Mouse (Mus musculus): ENCODE data around the gene Otos. TPM values are rescaled to one million over a fixed set of nuclear protein-coding genes. Genes with fewer than 3 reads are reported as not detected.

Otos gene
- polyA plus RNA-seq, 1 experiment from 2014 or later: 0.24 TPM

- WGBS: 82% methylated on average over 3 of the region's 3 CpGs
- no peak for DNase-seq (ENCODE audit: low spot score)
- H3K27ac ChIP-seq (ENCODE audit: low read length): no peak overlapping the region
- no peaks in the 10 kb centered on the region for H3K27me3 ChIP-seq (replicated peaks; ENCODE audit: insufficient read depth, low read length)
- TF ChIP-seq CTCF (IDR thresholded peaks at IDR 0.05) (no peak), EP300 (IDR thresholded peaks at IDR 0.05) (no peak)
- no peaks in the 10 kb centered on the region for H3K9me3 ChIP-seq (ENCODE audit: low read length)
- no peaks in the 10 kb centered on the region for H3K36me3 ChIP-seq (ENCODE audit: insufficient read depth, low read length)
- no peak overlapping the region for H3K4me2 ChIP-seq (replicated peaks; ENCODE audit: low read depth, low read length)
- no peaks in the 10 kb centered on the region for H3K4me1 ChIP-seq (ENCODE audit: insufficient read depth, low read depth, low read length)
- no peak for ATAC-seq
- no peak overlapping the region for H3K9ac ChIP-seq (replicated peaks; ENCODE audit: low read depth)
- no peak overlapping the region for H3K4me3 ChIP-seq (ENCODE audit: low read depth, low read length)
Measured at GRCm38 (mm10) chr1:92669430-92669829, 20.8 kb upstream of the Otos start.

GRCm38 (mm10) chr1:92667106-92667505 is 18.5 kb upstream of the Otos start:
- no peak overlapping the region for H3K4me3 ChIP-seq (ENCODE audit: low read depth, low read length)
- no peak overlapping the region for H3K4me2 ChIP-seq (replicated peaks; ENCODE audit: low read depth, low read length)
- H3K9ac ChIP-seq (replicated peaks; ENCODE audit: low read depth): no peak overlapping the region
- H3K27me3 ChIP-seq (replicated peaks; ENCODE audit: insufficient read depth, low read length): no peaks in the 10 kb centered on the region
- no peaks in the 10 kb centered on the region for H3K9me3 ChIP-seq (ENCODE audit: low read length)
- ATAC-seq (no peak), DNase-seq (ENCODE audit: low spot score) (no peak)
- no peaks in the 10 kb centered on the region for H3K36me3 ChIP-seq (ENCODE audit: insufficient read depth, low read length)
- WGBS: 50% methylated on average over 6 of the region's 6 CpGs
- no peak overlapping the region for H3K27ac ChIP-seq (ENCODE audit: low read length)
- TF ChIP-seq CTCF (IDR thresholded peaks at IDR 0.05): no peak
- no peak for TF ChIP-seq EP300 (IDR thresholded peaks at IDR 0.05)
- H3K4me1 ChIP-seq (ENCODE audit: insufficient read depth, low read depth, low read length): no peaks in the 10 kb centered on the region

- H3K4me1 ChIP-seq (ENCODE audit: insufficient read depth, low read depth, low read length): no peaks in the 10 kb centered on the region
- no peak overlapping the region for H3K4me3 ChIP-seq (ENCODE audit: low read depth, low read length)
- no peaks in the 10 kb centered on the region for H3K36me3 ChIP-seq (ENCODE audit: insufficient read depth, low read length)
- 33% methylated on average over 5 of the region's 5 CpGs for WGBS
- H3K4me2 ChIP-seq (replicated peaks; ENCODE audit: low read depth, low read length): no peak overlapping the region
- no peaks in the 10 kb centered on the region for H3K27me3 ChIP-seq (replicated peaks; ENCODE audit: insufficient read depth, low read length)
- TF ChIP-seq EP300 (IDR thresholded peaks at IDR 0.05) (no peak), CTCF (IDR thresholded peaks at IDR 0.05) (no peak)
- H3K9me3 ChIP-seq (ENCODE audit: low read length): no peaks in the 10 kb centered on the region
- no peak overlapping the region for H3K9ac ChIP-seq (replicated peaks; ENCODE audit: low read depth)
- ATAC-seq: no peak
- H3K27ac ChIP-seq (ENCODE audit: low read length): no peak overlapping the region
- DNase-seq (ENCODE audit: low spot score): no peak
Measured at GRCm38 (mm10) chr1:92659392-92659791, 10.8 kb upstream of the Otos start.

GRCm38 (mm10) chr1:92657025-92657820 is 8.6 kb upstream of the Otos start:
- Histone ChIP-seq H3K27me3 (replicated peaks; ENCODE audit: insufficient read depth, low read length) (no peaks in the 10 kb centered on the region), H3K9me3 (ENCODE audit: low read length) (no peaks in the 10 kb centered on the region), H3K36me3 (ENCODE audit: insufficient read depth, low read length) (no peaks in the 10 kb centered on the region), H3K4me2 (replicated peaks; ENCODE audit: low read depth, low read length) (no peak overlapping the region), H3K27ac (ENCODE audit: low read length) (no peak overlapping the region), H3K4me1 (ENCODE audit: insufficient read depth, low read depth, low read length) (no peaks in the 10 kb centered on the region), H3K4me3 (ENCODE audit: low read depth, low read length) (no peak overlapping the region), H3K9ac (replicated peaks; ENCODE audit: low read depth) (no peak overlapping the region)
- TF ChIP-seq EP300 (IDR thresholded peaks at IDR 0.05) (no peak), CTCF (IDR thresholded peaks at IDR 0.05) (no peak)
- ATAC-seq (no peak), DNase-seq (ENCODE audit: low spot score) (no peak)
- 73% methylated on average over 11 of the region's 11 CpGs for WGBS

GRCm38 (mm10) chr1:92654676-92655075 is 6.0 kb upstream of the Otos start:
- WGBS: 32% methylated on average over 2 of the region's 2 CpGs
- H3K9me3 ChIP-seq (ENCODE audit: low read length): no peaks in the 10 kb centered on the region
- no peak overlapping the region for H3K27ac ChIP-seq (ENCODE audit: low read length)
- TF ChIP-seq CTCF (IDR thresholded peaks at IDR 0.05) (no peak), EP300 (IDR thresholded peaks at IDR 0.05) (no peak)
- DNase-seq (ENCODE audit: low spot score) (peak; percentile 59), ATAC-seq (peak; percentile 63)
- no peak overlapping the region for H3K4me2 ChIP-seq (replicated peaks; ENCODE audit: low read depth, low read length)
- H3K27me3 ChIP-seq (replicated peaks; ENCODE audit: insufficient read depth, low read length): no peaks in the 10 kb centered on the region
- H3K4me3 ChIP-seq (ENCODE audit: low read depth, low read length): no peak overlapping the region
- no peak overlapping the region for H3K9ac ChIP-seq (replicated peaks; ENCODE audit: low read depth)
- H3K4me1 ChIP-seq (ENCODE audit: insufficient read depth, low read depth, low read length): no peaks in the 10 kb centered on the region
- H3K36me3 ChIP-seq (ENCODE audit: insufficient read depth, low read length): no peaks in the 10 kb centered on the region

GRCm38 (mm10) chr1:92653179-92653578 is 4.5 kb upstream of the Otos start:
- Histone ChIP-seq H3K4me3 (ENCODE audit: low read depth, low read length) (no peak overlapping the region), H3K9ac (replicated peaks; ENCODE audit: low read depth) (no peak overlapping the region), H3K4me2 (replicated peaks; ENCODE audit: low read depth, low read length) (no peak overlapping the region), H3K27me3 (replicated peaks; ENCODE audit: insufficient read depth, low read length) (no peaks in the 10 kb centered on the region), H3K36me3 (ENCODE audit: insufficient read depth, low read length) (no peaks in the 10 kb centered on the region), H3K27ac (ENCODE audit: low read length) (no peak overlapping the region), H3K9me3 (ENCODE audit: low read length) (no peaks in the 10 kb centered on the region), H3K4me1 (ENCODE audit: insufficient read depth, low read depth, low read length) (no peaks in the 10 kb centered on the region)
- DNase-seq (ENCODE audit: low spot score): no peak
- ATAC-seq: no peak
- 85% methylated on average over 3 of the region's 3 CpGs for WGBS
- TF ChIP-seq CTCF (IDR thresholded peaks at IDR 0.05): no peak
